Mouse (Mus musculus) bone marrow macrophage, adult 2 months (primary cell): ENCODE measurements around the gene Smpdl3b. TPM values are rescaled to one million over a fixed set of nuclear protein-coding genes. Genes with fewer than 3 reads are reported as not detected.
A peak's percentile ranks its signal among the peaks of the same experiment; 100 is the strongest.
"Not testable (repeated sequence)": the region's sequence is repeated elsewhere in the genome, so short reads cannot be mapped to it uniquely, and the experiment has no call there.

Source experiments
- H3K27ac ChIP-seq: 2 replicates; pipeline ENCODE4 v1.5.1; 2012; ENCODE audit warnings: low read depth, low read length; ENCODE audit not compliant: insufficient read depth
- H3K4me1 ChIP-seq: 2 replicates; pipeline ENCODE4 v1.6.1; 2012; ENCODE audit warnings: low read length; ENCODE audit not compliant: control insufficient read depth, insufficient read depth
- H3K4me3 ChIP-seq: 2 replicates; pipeline ENCODE4 v1.5.1; 2012; ENCODE audit warnings: mild to moderate bottlenecking, low read length, moderate library complexity; ENCODE audit not compliant: insufficient read depth
- CTCF ChIP-seq: IDR thresholded peaks from 2 replicates; pipeline ENCODE4 v1.5.1; 2012; ENCODE audit warnings: low read depth, mild to moderate bottlenecking, low read length, moderate library complexity
- POLR2A ChIP-seq: IDR thresholded peaks from 2 replicates; pipeline ENCODE4 v1.6.1; 2012; ENCODE audit warnings: mild to moderate bottlenecking, low read depth, low read length, borderline replicate concordance
- polyA plus RNA-seq: library from polyadenylated mRNA; stranded (reverse); fragments of >200 nt; gene quantifications from 2 replicates; pipeline ENCODE4 v1.2.4, GENCODE M21; 2012; ENCODE audit not compliant: missing spikeins, insufficient read depth, insufficient read length

Gene Smpdl3b
- polyA plus RNA-seq, 1 experiment: 8.8 TPM

DNA sequence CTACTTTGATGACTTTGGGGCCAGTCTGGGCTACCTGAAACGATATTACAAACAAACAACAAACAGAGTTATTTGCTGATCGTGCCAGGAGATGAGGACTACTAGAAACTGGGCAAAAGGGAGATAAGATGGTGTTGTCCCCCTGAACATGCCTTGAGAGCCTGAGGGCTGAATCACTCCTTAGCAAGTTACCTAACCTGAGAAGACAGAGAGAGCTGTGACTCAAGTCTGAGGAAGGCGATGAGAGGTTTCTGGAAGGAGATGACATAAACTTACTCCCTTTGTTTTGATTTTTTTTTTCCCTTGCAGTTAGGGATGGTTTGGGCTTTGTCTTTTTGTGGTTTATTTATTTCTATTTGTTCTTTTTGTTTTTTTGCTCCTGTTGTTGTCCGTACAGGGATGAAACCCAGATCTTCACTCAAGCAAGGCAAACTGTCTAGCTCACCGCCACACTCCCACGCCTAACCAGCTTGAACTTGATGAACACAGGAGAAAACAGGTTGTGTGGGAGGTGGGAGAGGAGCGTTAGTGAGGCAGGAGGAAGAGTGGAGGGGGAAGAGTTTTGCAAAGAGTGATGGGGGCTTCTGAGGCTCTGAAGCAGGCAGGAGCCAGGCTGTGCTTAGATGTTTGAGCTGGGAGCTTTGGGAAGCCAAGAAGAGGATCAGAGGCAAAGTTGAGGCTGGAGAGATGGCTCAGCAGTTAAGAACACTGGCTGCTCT lies 740 bp upstream of the Smpdl3b start:
- TF ChIP-seq CTCF (no peak), POLR2A (no peak)
- Histone ChIP-seq H3K4me1 (peaks cover 43% of the 10 kb centered on the region), H3K27ac (no peak overlapping the region), H3K4me3 (no peak overlapping the region)

GRCm38 (mm10) chr4:132752992-132753391 lies 4.1 kb downstream of the Smpdl3b start:
- TF ChIP-seq CTCF (no peak), POLR2A (no peak)
- no peak overlapping the region for H3K27ac ChIP-seq
- H3K4me1 ChIP-seq: peaks cover 35% of the 10 kb centered on the region
- no peak overlapping the region for H3K4me3 ChIP-seq

GRCm38 (mm10) chr4:132749258-132749982 lies 7.6 kb downstream of the Smpdl3b start:
- TF ChIP-seq POLR2A (no peak), CTCF (no peak)
- no peak overlapping the region for H3K4me3 ChIP-seq
- H3K27ac ChIP-seq: peak overlapping the region; percentile 62
- H3K4me1 ChIP-seq: peaks cover 34% of the 10 kb centered on the region

DNA sequence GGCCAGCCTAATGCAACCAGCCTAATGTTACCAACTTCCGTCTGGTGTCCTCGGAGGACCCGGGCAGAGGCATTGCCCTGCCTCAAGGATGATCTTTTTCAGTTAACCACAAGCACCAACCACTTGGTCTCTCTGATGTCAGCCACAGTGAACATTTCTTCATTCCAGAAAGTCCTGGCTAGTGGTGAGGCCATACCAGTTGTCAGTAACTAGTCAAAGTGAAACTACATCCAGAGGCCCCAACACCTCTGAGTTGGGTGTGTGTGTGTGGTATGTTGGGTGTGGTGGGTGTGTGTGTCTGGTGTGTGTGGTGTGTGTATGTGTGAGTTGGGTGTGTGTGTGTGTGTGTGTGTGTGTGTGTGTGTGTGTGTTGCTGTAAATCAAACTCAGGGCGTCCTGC lies 8.3 kb downstream of the Smpdl3b start:
- peaks cover 33% of the 10 kb centered on the region for H3K4me1 ChIP-seq
- H3K27ac ChIP-seq: peak overlapping the region; percentile 62
- H3K4me3 ChIP-seq: peak overlapping the region; percentile 16
- TF ChIP-seq POLR2A: no peak
- TF ChIP-seq CTCF: no peak

DNA sequence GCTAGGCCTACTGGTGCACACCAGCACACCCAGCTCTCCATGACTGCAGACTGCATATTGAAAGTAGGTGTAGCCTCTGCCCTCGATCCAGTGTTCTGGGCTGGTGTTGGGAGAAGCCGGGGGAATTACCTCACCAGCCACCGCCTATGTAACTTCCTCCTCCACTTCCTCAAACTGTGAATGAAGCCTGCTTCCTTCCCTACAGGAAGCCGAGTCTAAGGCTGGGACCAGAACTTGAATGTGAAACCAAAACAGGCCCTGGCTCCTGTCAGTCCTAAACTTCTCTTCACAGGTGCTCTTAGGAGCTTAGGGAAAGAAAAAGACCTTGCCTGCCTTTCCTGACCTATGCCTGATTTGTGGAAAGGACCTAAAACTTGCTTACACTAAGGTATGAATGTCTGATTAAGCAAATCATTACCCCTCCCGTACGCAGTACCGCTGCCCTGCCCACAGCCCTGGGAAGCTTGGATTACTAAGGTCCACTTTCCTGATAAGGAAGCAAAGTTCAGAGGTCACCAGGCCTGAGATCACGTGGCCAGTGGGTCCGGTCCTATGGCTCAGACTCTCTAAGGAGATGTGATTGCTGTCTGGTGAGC lies 9.3 kb downstream of the Smpdl3b start:
- TF ChIP-seq POLR2A: no peak
- no peak for TF ChIP-seq CTCF
- Histone ChIP-seq H3K4me3 (peak overlapping the region; percentile 57), H3K4me1 (peaks cover 23% of the 10 kb centered on the region), H3K27ac (peak overlapping the region; percentile 86)

- H3K27ac ChIP-seq: peak overlapping the region; percentile 74
- peaks cover 19% of the 10 kb centered on the region for H3K4me1 ChIP-seq
- H3K4me3 ChIP-seq: peak overlapping the region; percentile 57
- TF ChIP-seq CTCF: no peak
- TF ChIP-seq POLR2A: no peak
Measured at GRCm38 (mm10) chr4:132746911-132747517, 10.0 kb downstream of the Smpdl3b start.

DNA sequence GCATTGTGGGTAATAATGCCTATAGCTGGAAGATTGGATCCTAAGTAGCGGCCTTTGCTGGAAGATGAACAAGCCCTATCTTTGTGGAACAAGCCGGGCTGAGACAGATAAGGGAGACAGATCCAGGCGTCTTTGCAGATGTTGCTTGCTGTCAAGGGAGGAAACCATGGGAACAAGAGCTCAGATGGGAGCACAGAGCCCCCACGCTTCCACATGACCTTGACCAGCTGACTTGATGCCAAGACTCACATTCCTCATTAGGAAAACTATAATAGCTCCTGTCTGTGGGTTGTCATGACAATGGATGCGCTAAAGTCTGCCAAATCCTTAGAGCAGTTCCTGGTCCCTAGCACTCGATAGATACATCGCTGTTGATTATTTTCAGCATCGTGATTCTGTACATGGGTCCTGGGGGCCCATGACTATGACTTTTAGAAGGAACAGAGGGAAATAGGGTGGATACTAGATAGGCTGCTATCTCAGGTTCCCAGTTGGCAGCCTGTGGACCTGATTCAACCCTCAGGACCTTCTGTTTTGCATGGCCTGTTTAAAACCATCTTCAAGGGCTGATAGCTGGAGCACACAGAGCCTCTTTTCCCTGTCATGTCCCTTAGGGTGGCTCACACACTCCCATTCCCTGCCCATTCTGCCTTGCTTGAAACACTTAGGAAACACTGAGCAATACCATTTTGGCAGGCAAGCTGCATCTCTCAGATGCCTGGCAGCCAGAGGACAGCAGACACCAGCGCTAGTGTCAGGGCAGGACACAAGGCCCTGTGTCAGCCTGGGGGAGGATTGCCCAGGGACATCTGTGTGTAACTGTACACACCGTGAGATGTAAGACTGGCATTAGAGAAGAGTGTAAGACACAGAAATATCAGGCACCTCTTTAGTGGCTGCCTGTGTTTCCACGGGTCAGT lies 12.8 kb downstream of the Smpdl3b start:
- TF ChIP-seq CTCF (no peak), POLR2A (no peak)
- no peak overlapping the region for H3K4me3 ChIP-seq
- H3K4me1 ChIP-seq: peaks cover 14% of the 10 kb centered on the region

DNA sequence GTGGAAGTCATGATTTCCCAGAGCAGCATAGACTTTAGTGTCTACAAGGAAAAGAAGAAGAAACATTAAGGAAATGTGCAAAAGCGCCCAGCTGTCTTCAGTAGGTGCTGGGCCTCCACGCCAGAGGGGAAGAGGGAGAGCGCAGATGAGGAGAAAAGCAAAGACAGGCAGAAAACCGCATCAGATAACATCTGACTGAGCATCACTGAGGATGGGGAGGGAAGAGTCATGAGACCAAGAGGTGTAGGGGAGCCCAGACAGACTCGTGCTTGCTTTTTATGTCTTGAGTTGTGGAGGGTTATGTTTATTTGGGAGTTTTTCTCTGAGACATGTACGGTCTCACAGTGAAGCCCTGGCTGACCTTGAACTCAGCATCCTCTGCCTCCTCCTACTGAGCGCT lies 15.6 kb downstream of the Smpdl3b start:
- no peak overlapping the region for H3K4me3 ChIP-seq
- TF ChIP-seq POLR2A (no peak), CTCF (no peak)
- peaks cover under 1% of the 10 kb centered on the region for H3K4me1 ChIP-seq
- no peak overlapping the region for H3K27ac ChIP-seq

More for the DNA sequence above, 12.8 kb downstream of the Smpdl3b start:
- H3K27ac ChIP-seq: no peak overlapping the region

GRCm38 (mm10) chr4:132737154-132737553 lies 19.9 kb downstream of the Smpdl3b start:
- not testable (repeated sequence) for H3K27ac ChIP-seq, H3K4me3 ChIP-seq
- H3K4me1 ChIP-seq: peaks cover 17% of the 10 kb centered on the region
